Mouse (Mus musculus): ENCODE measurements around the gene Pcbp3. TPM values are rescaled to one million over a fixed set of nuclear protein-coding genes. Genes with fewer than 3 reads are reported as not detected.

The Pcbp3 gene
- polyA plus RNA-seq, 1 experiment = 72.3 TPM

GRCm38 (mm10) chr10:76728369-76728768 is 233.3 kb downstream of the Pcbp3 start:
- H3K27ac ChIP-seq (ENCODE audit: insufficient read depth, low read length) = no peak overlapping the region
- 21% methylated on average over 11 of the region's 11 CpGs for WGBS
- DNase-seq = peak in 1 of 2 experiments; percentile 31
- H3K27me3 ChIP-seq (ENCODE audit: control insufficient read depth, insufficient read depth, low read length) = no peaks in the 10 kb centered on the region
- no peaks in the 10 kb centered on the region; the same call in 1 of the 2 replicates for H3K4me1 ChIP-seq (ENCODE audit: control insufficient read depth, insufficient read depth, low read length)
- no peak overlapping the region for H3K4me3 ChIP-seq (replicated peaks; ENCODE audit: insufficient read depth, low read depth, low read length)
- peak; percentile 44; the same call in 1 of the 2 replicates for TF ChIP-seq CTCF (IDR thresholded peaks at IDR 0.05; ENCODE audit: borderline replicate concordance, insufficient read depth, low read depth, low read length)
- TF ChIP-seq POLR2A (IDR thresholded peaks at IDR 0.05; ENCODE audit: borderline replicate concordance, insufficient read depth, low read length) = no peak

GRCm38 (mm10) chr10:76727301-76727700 is 234.4 kb downstream of the Pcbp3 start:
- DNase-seq = no peak
- Histone ChIP-seq H3K4me3 (replicated peaks; ENCODE audit: insufficient read depth, low read depth, low read length) (no peak overlapping the region), H3K27ac (ENCODE audit: insufficient read depth, low read length) (no peak overlapping the region), H3K27me3 (ENCODE audit: control insufficient read depth, insufficient read depth, low read length) (no peaks in the 10 kb centered on the region), H3K4me1 (ENCODE audit: control insufficient read depth, insufficient read depth, low read length) (no peaks in the 10 kb centered on the region; the same call in 1 of the 2 replicates)
- TF ChIP-seq POLR2A (IDR thresholded peaks at IDR 0.05; ENCODE audit: borderline replicate concordance, insufficient read depth, low read length) = no peak
- no peak for TF ChIP-seq CTCF (IDR thresholded peaks at IDR 0.05; ENCODE audit: borderline replicate concordance, insufficient read depth, low read depth, low read length)
- 90% methylated on average over 7 of the region's 7 CpGs for WGBS

GRCm38 (mm10) chr10:76726866-76727265 is 234.8 kb downstream of the Pcbp3 start:
- no peak overlapping the region for H3K4me3 ChIP-seq (replicated peaks; ENCODE audit: insufficient read depth, low read depth, low read length)
- no peaks in the 10 kb centered on the region for H3K27me3 ChIP-seq (ENCODE audit: control insufficient read depth, insufficient read depth, low read length)
- TF ChIP-seq CTCF (IDR thresholded peaks at IDR 0.05; ENCODE audit: borderline replicate concordance, insufficient read depth, low read depth, low read length) (no peak), POLR2A (IDR thresholded peaks at IDR 0.05; ENCODE audit: borderline replicate concordance, insufficient read depth, low read length) (no peak)
- no peak for DNase-seq
- no peak overlapping the region for H3K27ac ChIP-seq (ENCODE audit: insufficient read depth, low read length)
- 88% methylated on average over 4 of the region's 4 CpGs for WGBS
- no peaks in the 10 kb centered on the region; the same call in 1 of the 2 replicates for H3K4me1 ChIP-seq (ENCODE audit: control insufficient read depth, insufficient read depth, low read length)

DNA sequence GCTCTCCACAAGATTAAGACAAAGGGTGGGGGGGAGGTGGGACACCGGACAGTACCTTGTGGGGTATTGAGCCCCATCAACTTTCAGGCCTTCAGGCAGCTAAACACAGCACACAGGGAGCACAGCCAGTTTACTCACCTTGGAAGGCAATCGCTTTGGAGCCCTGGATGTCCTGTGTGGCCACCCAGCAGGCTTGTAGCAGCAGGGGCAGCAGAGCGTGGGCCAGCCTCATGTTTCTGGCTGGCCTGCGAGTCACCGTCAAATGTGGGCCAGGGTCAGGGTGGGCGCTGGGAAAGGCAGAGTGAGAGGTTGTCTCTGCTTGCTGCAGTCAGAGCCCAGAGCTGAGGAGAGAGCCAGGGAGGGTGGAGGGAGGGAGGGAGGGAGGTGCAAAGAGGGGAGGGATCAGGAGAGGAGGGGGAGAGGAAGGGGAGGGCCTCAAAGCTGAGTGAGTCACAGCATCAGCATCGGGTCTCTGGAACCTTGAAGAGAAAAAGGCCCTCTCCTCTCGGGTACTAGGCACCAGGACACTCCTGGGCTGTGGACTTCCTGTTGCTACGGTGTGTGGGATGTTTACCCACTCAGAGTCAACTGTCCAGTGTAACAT is 235.9 kb downstream of the Pcbp3 start, which contains the start of gene Col6a1:
Gene Col6a1, minus strand, starts transcription at position 487 of the 604 bp plus-strand sequence.
- Histone ChIP-seq H3K27ac (ENCODE audit: insufficient read depth, low read length) (no peak within 1 kb of the TSS), H3K27me3 (ENCODE audit: control insufficient read depth, insufficient read depth, low read length) (no peaks in the 10 kb centered on the region), H3K4me3 (replicated peaks; ENCODE audit: insufficient read depth, low read depth, low read length) (no peak within 1 kb of the TSS), H3K4me1 (ENCODE audit: control insufficient read depth, insufficient read depth, low read length) (no peaks in the 10 kb centered on the region; the same call in 1 of the 2 replicates)
- no peak for DNase-seq
- TF ChIP-seq POLR2A (IDR thresholded peaks at IDR 0.05; ENCODE audit: borderline replicate concordance, insufficient read depth, low read length) (no peak), CTCF (IDR thresholded peaks at IDR 0.05; ENCODE audit: borderline replicate concordance, insufficient read depth, low read depth, low read length) (no peak)
- WGBS = 30% methylated on average over 9 of the region's 9 CpGs

GRCm38 (mm10) chr10:76725097-76725496 is 236.6 kb downstream of the Pcbp3 start:
- 59% methylated on average over 2 of the region's 2 CpGs for WGBS
- no peak overlapping the region for H3K4me3 ChIP-seq (replicated peaks; ENCODE audit: insufficient read depth, low read depth, low read length)
- no peak overlapping the region for H3K27ac ChIP-seq (ENCODE audit: insufficient read depth, low read length)
- H3K4me1 ChIP-seq (ENCODE audit: control insufficient read depth, insufficient read depth, low read length) = no peaks in the 10 kb centered on the region; the same call in 1 of the 2 replicates
- no peaks in the 10 kb centered on the region for H3K27me3 ChIP-seq (ENCODE audit: control insufficient read depth, insufficient read depth, low read length)
- no peak for TF ChIP-seq CTCF (IDR thresholded peaks at IDR 0.05; ENCODE audit: borderline replicate concordance, insufficient read depth, low read depth, low read length)
- no peak for TF ChIP-seq POLR2A (IDR thresholded peaks at IDR 0.05; ENCODE audit: borderline replicate concordance, insufficient read depth, low read length)
- DNase-seq = no peak

- no peak for DNase-seq
- 58% methylated on average over 5 of the region's 5 CpGs for WGBS
- Histone ChIP-seq H3K4me3 (replicated peaks; ENCODE audit: insufficient read depth, low read depth, low read length) (no peak overlapping the region), H3K4me1 (ENCODE audit: control insufficient read depth, insufficient read depth, low read length) (no peaks in the 10 kb centered on the region; the same call in 1 of the 2 replicates), H3K27me3 (ENCODE audit: control insufficient read depth, insufficient read depth, low read length) (no peaks in the 10 kb centered on the region), H3K27ac (ENCODE audit: insufficient read depth, low read length) (no peak overlapping the region)
- TF ChIP-seq POLR2A (IDR thresholded peaks at IDR 0.05; ENCODE audit: borderline replicate concordance, insufficient read depth, low read length) (no peak), CTCF (IDR thresholded peaks at IDR 0.05; ENCODE audit: borderline replicate concordance, insufficient read depth, low read depth, low read length) (no peak)
Observed at GRCm38 (mm10) chr10:76724231-76724736, 237.4 kb downstream of the Pcbp3 start.

DNA sequence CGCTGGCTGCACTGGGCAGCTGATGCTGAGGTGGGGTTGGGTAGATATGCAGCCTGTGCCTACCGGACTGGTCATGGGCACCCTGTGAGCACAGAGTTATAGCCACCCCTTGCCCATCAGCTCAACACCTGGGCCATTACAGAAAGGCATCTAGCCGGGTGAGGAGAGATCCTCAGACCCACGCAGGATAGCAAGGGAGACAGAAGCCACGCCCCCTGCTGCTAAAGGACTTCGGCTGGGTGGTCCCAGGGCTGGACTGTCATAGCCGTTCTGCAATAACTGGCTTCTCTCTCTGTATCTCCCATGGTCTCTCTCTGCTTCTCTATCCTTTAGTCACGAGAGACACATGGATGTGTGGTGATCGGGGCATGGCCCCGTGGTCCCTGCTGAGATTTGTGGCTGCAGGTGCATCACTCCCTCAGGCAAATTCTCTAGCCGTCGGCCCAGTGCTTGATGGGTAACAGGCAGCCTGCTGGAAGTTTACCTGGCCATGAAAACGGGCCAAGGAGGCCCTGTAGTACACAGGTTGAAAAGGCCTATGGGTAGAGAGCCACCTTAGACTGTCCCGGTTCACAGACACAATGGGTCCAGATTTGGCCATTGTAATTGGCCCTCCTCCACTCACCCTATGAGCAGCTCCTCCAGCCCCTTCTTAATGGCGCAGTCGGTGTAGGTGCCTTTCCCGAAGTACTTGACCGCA is 238.8 kb downstream of the Pcbp3 start:
- Histone ChIP-seq H3K4me1 (ENCODE audit: control insufficient read depth, insufficient read depth, low read length) (no peaks in the 10 kb centered on the region; the same call in 1 of the 2 replicates), H3K27me3 (ENCODE audit: control insufficient read depth, insufficient read depth, low read length) (no peaks in the 10 kb centered on the region), H3K27ac (ENCODE audit: insufficient read depth, low read length) (no peak overlapping the region), H3K4me3 (replicated peaks; ENCODE audit: insufficient read depth, low read depth, low read length) (no peak overlapping the region)
- WGBS = 86% methylated on average over 18 of the region's 18 CpGs
- TF ChIP-seq CTCF (IDR thresholded peaks at IDR 0.05; ENCODE audit: borderline replicate concordance, insufficient read depth, low read depth, low read length) = no peak
- TF ChIP-seq POLR2A (IDR thresholded peaks at IDR 0.05; ENCODE audit: borderline replicate concordance, insufficient read depth, low read length) = no peak
- DNase-seq = no peak
